Mouse (Mus musculus) C2C12 (cell line): ENCODE measurements around the gene Lgalsl.

Experiments used
- CTCF ChIP-seq: IDR thresholded peaks from one replicate; pipeline ENCODE4 v1.5.1; 2011; ENCODE audit not compliant: control insufficient read depth, insufficient read depth, insufficient read length
- FOSL1 ChIP-seq: IDR thresholded peaks from one replicate; pipeline ENCODE4 v1.8.0; 2011; ENCODE audit warnings: mild to moderate bottlenecking, low read length; ENCODE audit not compliant: poor library complexity, insufficient read depth, severe bottlenecking
- MAX ChIP-seq: IDR thresholded peaks from one replicate; pipeline ENCODE4 v1.6.1; 2011; ENCODE audit warnings: mild to moderate bottlenecking, control low read depth
- MYOD1 ChIP-seq: IDR thresholded peaks from one replicate; pipeline ENCODE4 v1.6.1; 2011; ENCODE audit warnings: low read depth; ENCODE audit not compliant: control insufficient read depth, insufficient read length
- MYOG ChIP-seq: IDR thresholded peaks from one replicate; pipeline ENCODE4 v1.6.1; 2011; ENCODE audit not compliant: control insufficient read depth, insufficient read length; ENCODE audit errors: extremely low read depth
- USF1 ChIP-seq: IDR thresholded peaks from one replicate; pipeline ENCODE4 v1.6.1; 2011; ENCODE audit warnings: low read depth, mild to moderate bottlenecking, control low read depth, moderate library complexity

GRCm38 (mm10) chr11:20776668-20777067 lies 54.2 kb downstream of the Lgalsl start:
- TF ChIP-seq CTCF, result no peak
- no peak for TF ChIP-seq MAX
- no peak for TF ChIP-seq MYOD1
- no peak for TF ChIP-seq MYOG
- TF ChIP-seq USF1, result no peak
- TF ChIP-seq FOSL1, result no peak
